Mouse (Mus musculus) lung, postnatal 0 days (tissue): ENCODE results near the gene Chst8. TPM values are rescaled to one million over a fixed set of nuclear protein-coding genes. Genes with fewer than 3 reads are reported as not detected.
A peak's percentile ranks its signal among the peaks of the same experiment; 100 is the strongest.

Source experiments
- ATAC-seq: fragments of 200-750 bp; cut with Nextera tagmentation; 2 replicates; pipeline ENCODE4 v1.8.0; 2017; ENCODE audit warnings: moderate library complexity
- DNase-seq: peaks from one replicate; pipeline ENCODE4 v3.0.0-alpha.2; 2016; ENCODE audit warnings: low spot score
- H3K27ac ChIP-seq: fragments of 300-500 bp; sonication (generic); 2 replicates; pipeline ENCODE4 v1.5.1; 2014; ENCODE audit warnings: antibody characterized with exemption, mild to moderate bottlenecking, low read length, mixed read lengths
- H3K27me3 ChIP-seq: fragments of 300-500 bp; sonication (generic); replicated peaks from 2 replicates; pipeline ENCODE4 v1.6.1; 2014; ENCODE audit warnings: low read length, mixed read lengths; ENCODE audit not compliant: insufficient read depth
- H3K36me3 ChIP-seq: fragments of 300-500 bp; sonication (generic); 2 replicates; pipeline ENCODE4 v1.6.1; 2014; ENCODE audit warnings: low read length, mixed read lengths; ENCODE audit not compliant: insufficient read depth
- H3K4me1 ChIP-seq: fragments of 300-500 bp; sonication (generic); 2 replicates; pipeline ENCODE4 v1.6.1; 2014; ENCODE audit warnings: antibody characterized with exemption, low read depth, low read length, mixed read lengths; ENCODE audit not compliant: insufficient read depth
- H3K4me2 ChIP-seq: fragments of 300-500 bp; sonication (generic); replicated peaks from 2 replicates; pipeline ENCODE4 v1.6.1; 2014; ENCODE audit warnings: low read depth, mild to moderate bottlenecking, low read length, moderate library complexity, mixed read lengths
- H3K4me3 ChIP-seq: fragments of 300-500 bp; sonication (generic); 2 replicates; pipeline ENCODE4 v1.5.1; 2014; ENCODE audit warnings: low read depth, low read length
- H3K9ac ChIP-seq: fragments of 300-500 bp; sonication (generic); replicated peaks from 2 replicates; pipeline ENCODE4 v1.6.1; 2014; ENCODE audit warnings: low read depth, mild to moderate bottlenecking
- H3K9me3 ChIP-seq: fragments of 300-500 bp; sonication (generic); 2 replicates; pipeline ENCODE4 v1.6.1; 2016; ENCODE audit warnings: low read length, mixed read lengths
- CTCF ChIP-seq: IDR thresholded peaks from 2 replicates; pipeline ENCODE4 v1.5.1; 2016; ENCODE audit warnings: antibody characterized with exemption, mild to moderate bottlenecking
- EP300 ChIP-seq: IDR thresholded peaks from 2 replicates; pipeline ENCODE4 v1.6.1; 2016; ENCODE audit warnings: antibody characterized with exemption, mild to moderate bottlenecking, control low read depth
- WGBS: fragments of 180-500 bp; shearing (Covaris S2); extraction: QIAGEN DNeasy Blood & Tissue Kit; methylation state at CpG from one replicate; pipeline ENCODE4 v1.1.7; 2014; 5-methylcytosine and 5-hydroxymethylcytosine counted together
- polyA plus RNA-seq: library from polyadenylated mRNA; unstranded; fragments of >200 nt; fragmentation: Nextera tagmentation; extraction: Ambion mirVana; gene quantifications from 2 replicates; pipeline ENCODE4 v1.2.1, GENCODE M21; 2015

The Chst8 gene
- polyA plus RNA-seq, 1 experiment from 2014 or later, result 5.9 TPM

- H3K27me3 ChIP-seq, result peaks cover 23% of the 10 kb centered on the region; the same call in 1 of the 2 replicates
- H3K4me1 ChIP-seq, result no peaks in the 10 kb centered on the region
- ATAC-seq, result peak; percentile 41
- H3K9me3 ChIP-seq, result no peaks in the 10 kb centered on the region
- no peak overlapping the region for H3K9ac ChIP-seq
- H3K27ac ChIP-seq, result no peak overlapping the region
- H3K4me3 ChIP-seq, result no peak overlapping the region
- WGBS, result 67% methylated on average over 6 of the region's 6 CpGs
- no peak overlapping the region for H3K4me2 ChIP-seq
- H3K36me3 ChIP-seq, result no peaks in the 10 kb centered on the region
- DNase-seq, result no peak
- TF ChIP-seq EP300 (no peak), CTCF (no peak)
These were observed 6.2 kb downstream of the Chst8 start for GRCm38 (mm10) chr7:34806307-34806706.

- Histone ChIP-seq H3K27me3 (peaks cover 18% of the 10 kb centered on the region; the same call in 1 of the 2 replicates), H3K9me3 (no peaks in the 10 kb centered on the region), H3K36me3 (no peaks in the 10 kb centered on the region), H3K4me3 (no peak overlapping the region), H3K4me1 (no peaks in the 10 kb centered on the region), H3K27ac (no peak overlapping the region), H3K4me2 (no peak overlapping the region), H3K9ac (no peak overlapping the region)
- 69% methylated on average over 3 of the region's 3 CpGs for WGBS
- no peak for DNase-seq
- ATAC-seq, result no peak
- TF ChIP-seq CTCF (no peak), EP300 (no peak)
These were observed 6.8 kb downstream of the Chst8 start for GRCm38 (mm10) chr7:34805691-34806205.

GRCm38 (mm10) chr7:34805042-34805441, 7.5 kb downstream of the Chst8 start:
- Histone ChIP-seq H3K4me1 (no peaks in the 10 kb centered on the region), H3K27ac (no peak overlapping the region), H3K4me3 (no peak overlapping the region), H3K9ac (no peak overlapping the region), H3K36me3 (no peaks in the 10 kb centered on the region), H3K9me3 (no peaks in the 10 kb centered on the region), H3K27me3 (peaks cover 11% of the 10 kb centered on the region; the same call in 1 of the 2 replicates), H3K4me2 (no peak overlapping the region)
- 62% methylated on average over 2 of the region's 2 CpGs for WGBS
- ATAC-seq, result no peak
- DNase-seq, result no peak
- TF ChIP-seq CTCF (no peak), EP300 (no peak)

- Histone ChIP-seq H3K9ac (no peak overlapping the region), H3K9me3 (no peaks in the 10 kb centered on the region), H3K27me3 (no peaks in the 10 kb centered on the region), H3K4me1 (peaks cover 5% of the 10 kb centered on the region; the same call in 1 of the 2 replicates), H3K27ac (no peak overlapping the region), H3K4me2 (no peak overlapping the region), H3K4me3 (no peak overlapping the region), H3K36me3 (no peaks in the 10 kb centered on the region)
- DNase-seq, result peak; percentile 12
- WGBS, result 42% methylated on average over 13 of the region's 13 CpGs
- TF ChIP-seq CTCF (no peak), EP300 (no peak)
- ATAC-seq, result no peak
These were observed 12.5 kb downstream of the Chst8 start for GRCm38 (mm10) chr7:34799950-34800511.

GRCm38 (mm10) chr7:34799404-34799771, 13.1 kb downstream of the Chst8 start:
- no peak for DNase-seq
- Histone ChIP-seq H3K9ac (no peak overlapping the region), H3K36me3 (no peaks in the 10 kb centered on the region), H3K27ac (no peak overlapping the region), H3K4me1 (peaks cover 5% of the 10 kb centered on the region; the same call in 1 of the 2 replicates), H3K4me2 (no peak overlapping the region), H3K27me3 (no peaks in the 10 kb centered on the region), H3K9me3 (no peaks in the 10 kb centered on the region), H3K4me3 (no peak overlapping the region)
- TF ChIP-seq CTCF (no peak), EP300 (no peak)
- WGBS, result 20% methylated on average over 3 of the region's 3 CpGs
- ATAC-seq, result no peak

GRCm38 (mm10) chr7:34798441-34799403, 13.8 kb downstream of the Chst8 start:
- no peak overlapping the region for H3K27ac ChIP-seq
- H3K4me1 ChIP-seq, result peaks cover 5% of the 10 kb centered on the region; the same call in 1 of the 2 replicates
- no peaks in the 10 kb centered on the region for H3K27me3 ChIP-seq
- no peak overlapping the region for H3K9ac ChIP-seq
- H3K4me3 ChIP-seq, result no peak overlapping the region
- DNase-seq (peak; percentile 13), ATAC-seq (no peak)
- 3% methylated on average over 11 of the region's 11 CpGs for WGBS
- TF ChIP-seq CTCF (no peak), EP300 (no peak)
- H3K4me2 ChIP-seq, result no peak overlapping the region
- H3K36me3 ChIP-seq, result no peaks in the 10 kb centered on the region
- H3K9me3 ChIP-seq, result no peaks in the 10 kb centered on the region
